Mouse (Mus musculus) effector memory CD4-positive, alpha-beta T cell, adult 7 months (primary cell): ENCODE measurements around the gene Recql5. TPM values are rescaled to one million over a fixed set of nuclear protein-coding genes. Genes with fewer than 3 reads are reported as not detected.

Experiments
- polyA plus RNA-seq: library from polyadenylated mRNA; unstranded; fragments of 100-300 nt; shearing (Covaris generic); gene quantifications from one replicate; pipeline ENCODE4 v1.2.1, GENCODE M21; 2017

Recql5 gene
- polyA plus RNA-seq = 10.7 TPM

GRCm38 (mm10) chr11:115933108-115933746, at the start of gene Recql5, which contains the start of gene Sap30bp:
Recql5 (minus strand) TSS chr11:115933477.
Sap30bp (plus strand) TSS chr11:115933282.

GRCm38 (mm10) chr11:115974309-115975082, 41.2 kb upstream of the Recql5 start, which contains the start of gene Itgb4:
Itgb4 (plus strand) TSS chr11:115974709.

GRCm38 (mm10) chr11:115911632-115912376, 21.5 kb downstream of the Recql5 start, which contains the start of gene Smim6:
Smim6 (plus strand) TSS chr11:115912017.

GRCm38 (mm10) chr11:115899486-115900266, 33.6 kb downstream of the Recql5 start, which contains the start of gene Smim5:
Smim5 (plus strand) TSS chr11:115899966.

GRCm38 (mm10) chr11:115858354-115858753, 74.9 kb downstream of the Recql5 start, which contains the start of gene Myo15b:
Myo15b (plus strand) TSS chr11:115858406.

Other genes with a start within 250 kb of the Recql5 start
- 258 TPM for gene Grb2, start 224.9 kb downstream of the Recql5 start, polyA plus RNA-seq
- gene Tmem94, start 168.0 kb downstream of the Recql5 start, polyA plus RNA-seq = 16.2 TPM
- 1.2 TPM for gene Caskin2, start 119.8 kb downstream of the Recql5 start, polyA plus RNA-seq
- gene Tsen54, start 118.8 kb downstream of the Recql5 start, polyA plus RNA-seq = 29.4 TPM
- 29.6 TPM for gene Llgl2, start 109.4 kb downstream of the Recql5 start, polyA plus RNA-seq
- 1.2 TPM for gene Myo15b, start 75.1 kb downstream of the Recql5 start, polyA plus RNA-seq
- gene Smim5, start 33.5 kb downstream of the Recql5 start, polyA plus RNA-seq = 0.99 TPM
- 0.93 TPM for gene Smim6, start 21.5 kb downstream of the Recql5 start, polyA plus RNA-seq
- 35.5 TPM for gene Sap30bp, start 195 bp downstream of the Recql5 start, polyA plus RNA-seq
- 0.16 TPM for gene Itgb4, start 41.2 kb upstream of the Recql5 start, polyA plus RNA-seq
- 14.0 TPM for gene Galk1, start 79.2 kb upstream of the Recql5 start, polyA plus RNA-seq
- gene H3f3b, start 94.5 kb upstream of the Recql5 start, polyA plus RNA-seq = 2,017 TPM
- 34.0 TPM for gene Unk, start 96.8 kb upstream of the Recql5 start, polyA plus RNA-seq
- gene Unc13d, start 144.5 kb upstream of the Recql5 start, polyA plus RNA-seq = 80.1 TPM
- 295 TPM for gene Wbp2, start 153.5 kb upstream of the Recql5 start, polyA plus RNA-seq
- gene Trim47, start 193.7 kb upstream of the Recql5 start, polyA plus RNA-seq = not detected
- 10.7 TPM for gene Trim65, start 197.7 kb upstream of the Recql5 start, polyA plus RNA-seq
- gene Mrpl38, start 205.4 kb upstream of the Recql5 start, polyA plus RNA-seq = 73.6 TPM
- gene Fbf1, start 234.7 kb upstream of the Recql5 start, polyA plus RNA-seq = 6.8 TPM